Mouse (Mus musculus) CD4-positive, CD25-positive, alpha-beta regulatory T cell, adult 2 months (primary cell): ENCODE results near the gene H2al1h.
A peak's percentile ranks its signal among the peaks of the same experiment; 100 is the strongest.
"Not testable (repeated sequence)": the region's sequence is repeated elsewhere in the genome, so short reads cannot be mapped to it uniquely, and the experiment has no call there.

Experiments
- DNase-seq: peaks from one replicate; pipeline ENCODE4 v3.0.0-alpha.2; 2012; ENCODE audit warnings: low read depth, low spot score

Gene H2al1h

GRCm38 (mm10) chrX:11321192-11321591 lies at the start of gene H2al1h:
H2al1h (plus strand) TSS chrX:11321492.
- DNase-seq: not testable (repeated sequence)

- DNase-seq: no peak
These were observed 48.1 kb upstream of the H2al1h start for GRCm38 (mm10) chrX:11273190-11273589.

- DNase-seq: no peak
These were observed 44.2 kb upstream of the H2al1h start for GRCm38 (mm10) chrX:11277083-11277482.

- no peak for DNase-seq
These were observed 40.6 kb upstream of the H2al1h start for GRCm38 (mm10) chrX:11280741-11281140.

- DNase-seq: no peak
These were observed 32.9 kb upstream of the H2al1h start for GRCm38 (mm10) chrX:11288306-11288882.

- DNase-seq: peak; percentile 3
These were observed 32.0 kb upstream of the H2al1h start for GRCm38 (mm10) chrX:11289244-11289643.

GRCm38 (mm10) chrX:11298957-11299356 lies 22.3 kb upstream of the H2al1h start, which contains the start of gene H2al1a:
H2al1a (plus strand) TSS chrX:11299257.
- DNase-seq: not testable (repeated sequence)

GRCm38 (mm10) chrX:11302132-11302531 lies 19.2 kb upstream of the H2al1h start, which contains the start of gene H2al1b:
H2al1b (plus strand) TSS chrX:11302432.
- not testable (repeated sequence) for DNase-seq

- DNase-seq: not testable (repeated sequence)
These were observed 15.9 kb upstream of the H2al1h start, which contains the start of gene H2al1c for GRCm38 (mm10) chrX:11305355-11305754. H2al1c (plus strand) TSS chrX:11305655.

GRCm38 (mm10) chrX:11308524-11308923 lies 12.8 kb upstream of the H2al1h start, which contains the start of gene H2al1d:
H2al1d (plus strand) TSS chrX:11308824.
- not testable (repeated sequence) for DNase-seq

GRCm38 (mm10) chrX:11311634-11312033 lies 9.7 kb upstream of the H2al1h start, which contains the start of gene H2al1e:
H2al1e (plus strand) TSS chrX:11311934.
- DNase-seq: not testable (repeated sequence)

GRCm38 (mm10) chrX:11314858-11315257 lies 6.4 kb upstream of the H2al1h start, which contains the start of gene H2al1f:
H2al1f (plus strand) TSS chrX:11315158.
- DNase-seq: not testable (repeated sequence)

- DNase-seq: not testable (repeated sequence)
These were observed 3.3 kb upstream of the H2al1h start, which contains the start of gene H2al1g for GRCm38 (mm10) chrX:11317956-11318355. H2al1g (plus strand) TSS chrX:11318256.

GRCm38 (mm10) chrX:11324359-11324758 lies 3.1 kb downstream of the H2al1h start, which contains the start of gene H2al1i:
H2al1i (plus strand) TSS chrX:11324659.
- not testable (repeated sequence) for DNase-seq

- DNase-seq: not testable (repeated sequence)
These were observed 6.2 kb downstream of the H2al1h start, which contains the start of gene H2al1j for GRCm38 (mm10) chrX:11327522-11327921. H2al1j (plus strand) TSS chrX:11327822.

GRCm38 (mm10) chrX:11345762-11346161 lies 24.5 kb downstream of the H2al1h start:
- DNase-seq: no peak

GRCm38 (mm10) chrX:11346756-11347155 lies 25.5 kb downstream of the H2al1h start:
- no peak for DNase-seq

GRCm38 (mm10) chrX:11360823-11361222 lies 39.5 kb downstream of the H2al1h start:
- DNase-seq: no peak

- DNase-seq: no peak
These were observed 40.0 kb downstream of the H2al1h start for GRCm38 (mm10) chrX:11361261-11361660.

- DNase-seq: no peak
These were observed 42.6 kb downstream of the H2al1h start for GRCm38 (mm10) chrX:11363890-11364289.

GRCm38 (mm10) chrX:11365151-11365550 lies 43.9 kb downstream of the H2al1h start:
- no peak for DNase-seq
